Mouse (Mus musculus) megakaryocyte, embryonic 14.5 days (primary cell): ENCODE measurements around the gene Zfp457. TPM values are rescaled to one million over a fixed set of nuclear protein-coding genes. Genes with fewer than 3 reads are reported as not detected.
"Not testable (repeated sequence)": the region's sequence is repeated elsewhere in the genome, so short reads cannot be mapped to it uniquely, and the experiment has no call there.

Experiments used
- H3K27me3 ChIP-seq: replicated peaks from 2 replicates; pipeline ENCODE3; 2012; ENCODE audit warnings: inconsistent platforms
- H3K36me3 ChIP-seq: replicated peaks from 2 replicates; pipeline ENCODE3; 2012; ENCODE audit warnings: low read length, inconsistent platforms, mixed read lengths
- H3K4me1 ChIP-seq: 2 replicates; pipeline ENCODE4 v1.6.1; 2012; ENCODE audit warnings: inconsistent platforms
- H3K4me3 ChIP-seq: replicated peaks from 2 replicates; pipeline ENCODE3; 2012; ENCODE audit warnings: moderate library complexity, mild to moderate bottlenecking, inconsistent platforms
- H3K9me3 ChIP-seq: 2 replicates; pipeline ENCODE4 v1.6.1; 2012; ENCODE audit warnings: inconsistent platforms
- FLI1 ChIP-seq: IDR thresholded peaks from 2 replicates; pipeline ENCODE4 v1.6.1; 2012; ENCODE audit warnings: low read length, inconsistent platforms, mixed read lengths
- GATA1 ChIP-seq: IDR thresholded peaks from 3 replicates; pipeline ENCODE4 v1.6.1; 2012; ENCODE audit warnings: mixed read lengths, low read length, inconsistent platforms, borderline replicate concordance
- polyA plus RNA-seq: library from polyadenylated mRNA; stranded (reverse); fragments of >175 nt; gene quantifications from 2 replicates; pipeline ENCODE4 v1.2.3, GENCODE M21; 2012; ENCODE audit warnings: low replicate concordance; ENCODE audit not compliant: insufficient read depth

Gene Zfp457
- polyA plus RNA-seq, result not detected in 2 replicates

DNA sequence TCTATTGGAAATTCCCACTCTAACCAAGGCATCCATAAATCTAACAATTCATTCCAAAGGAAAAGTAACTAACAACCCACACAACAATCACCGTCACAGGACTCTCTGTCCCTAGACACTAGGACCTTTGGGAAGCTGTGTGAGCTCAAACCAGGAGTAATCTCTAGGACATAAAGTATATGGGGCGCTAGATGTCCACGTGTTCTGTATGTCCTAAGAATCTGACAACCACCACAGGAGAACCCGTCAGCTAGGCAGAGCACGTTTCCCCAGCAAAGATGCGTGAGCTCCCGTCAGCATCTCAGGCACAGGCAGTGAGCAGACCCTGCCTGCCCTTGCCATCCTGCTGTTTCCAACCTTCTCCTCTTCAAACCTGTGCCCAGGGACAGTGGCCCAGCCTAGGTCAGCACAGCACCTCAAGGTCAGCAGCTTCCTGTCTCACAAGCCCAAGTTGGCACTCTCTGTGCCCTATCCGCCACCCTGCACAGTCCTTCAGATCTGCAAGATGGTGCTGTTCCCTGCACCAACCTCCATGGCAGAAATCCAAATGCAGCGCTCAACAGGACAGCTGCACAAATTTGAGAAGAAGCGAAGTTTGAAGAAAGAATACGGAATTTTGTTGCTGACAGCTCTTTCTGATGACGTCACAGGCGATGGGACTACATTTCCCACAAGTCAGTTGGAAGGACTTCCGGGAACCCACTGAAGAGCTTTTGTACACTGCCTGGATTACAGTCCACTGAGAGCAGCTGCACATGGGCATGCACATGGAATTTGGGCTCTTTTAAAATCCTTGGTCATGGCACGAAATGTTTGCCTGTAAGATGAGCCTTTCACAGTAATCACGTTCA is at the start of gene Zfp457:
Zfp457 (minus strand) TSS at position 664 of the 851 bp plus-strand sequence.
- peak within 1 kb of the TSS; percentile 92 for H3K4me3 ChIP-seq
- H3K27me3 ChIP-seq, result no peaks in the 10 kb centered on the region
- peaks cover 15% of the 10 kb centered on the region for H3K4me1 ChIP-seq
- no peaks in the 10 kb centered on the region for H3K9me3 ChIP-seq
- TF ChIP-seq GATA1 (no peak), FLI1 (no peak)
- H3K36me3 ChIP-seq, result no peaks in the 10 kb centered on the region

GRCm38 (mm10) chr13:67351854-67352253 is 45.6 kb upstream of the Zfp457 start:
- peaks cover 6% of the 10 kb centered on the region for H3K36me3 ChIP-seq
- H3K4me3 ChIP-seq, result no peak overlapping the region
- no peaks in the 10 kb centered on the region for H3K27me3 ChIP-seq
- H3K9me3 ChIP-seq, result no peaks in the 10 kb centered on the region
- H3K4me1 ChIP-seq, result no peaks in the 10 kb centered on the region; the same call in 1 of the 2 replicates
- no peak for TF ChIP-seq FLI1
- TF ChIP-seq GATA1, result no peak

- no peak overlapping the region for H3K4me3 ChIP-seq
- no peaks in the 10 kb centered on the region for H3K9me3 ChIP-seq
- TF ChIP-seq GATA1 (no peak), FLI1 (no peak)
- H3K36me3 ChIP-seq, result peaks cover 50% of the 10 kb centered on the region
- no peaks in the 10 kb centered on the region; the same call in 1 of the 2 replicates for H3K4me1 ChIP-seq
- no peaks in the 10 kb centered on the region for H3K27me3 ChIP-seq
Observed at GRCm38 (mm10) chr13:67343422-67343821, 37.1 kb upstream of the Zfp457 start.

- Histone ChIP-seq H3K4me1 (peaks cover 13% of the 10 kb centered on the region), H3K27me3 (no peaks in the 10 kb centered on the region), H3K36me3 (peaks cover 13% of the 10 kb centered on the region), H3K9me3 (no peaks in the 10 kb centered on the region), H3K4me3 (peak overlapping the region; percentile 89)
- TF ChIP-seq FLI1 (no peak), GATA1 (no peak)
Observed at GRCm38 (mm10) chr13:67332877-67333276, 26.6 kb upstream of the Zfp457 start.

DNA sequence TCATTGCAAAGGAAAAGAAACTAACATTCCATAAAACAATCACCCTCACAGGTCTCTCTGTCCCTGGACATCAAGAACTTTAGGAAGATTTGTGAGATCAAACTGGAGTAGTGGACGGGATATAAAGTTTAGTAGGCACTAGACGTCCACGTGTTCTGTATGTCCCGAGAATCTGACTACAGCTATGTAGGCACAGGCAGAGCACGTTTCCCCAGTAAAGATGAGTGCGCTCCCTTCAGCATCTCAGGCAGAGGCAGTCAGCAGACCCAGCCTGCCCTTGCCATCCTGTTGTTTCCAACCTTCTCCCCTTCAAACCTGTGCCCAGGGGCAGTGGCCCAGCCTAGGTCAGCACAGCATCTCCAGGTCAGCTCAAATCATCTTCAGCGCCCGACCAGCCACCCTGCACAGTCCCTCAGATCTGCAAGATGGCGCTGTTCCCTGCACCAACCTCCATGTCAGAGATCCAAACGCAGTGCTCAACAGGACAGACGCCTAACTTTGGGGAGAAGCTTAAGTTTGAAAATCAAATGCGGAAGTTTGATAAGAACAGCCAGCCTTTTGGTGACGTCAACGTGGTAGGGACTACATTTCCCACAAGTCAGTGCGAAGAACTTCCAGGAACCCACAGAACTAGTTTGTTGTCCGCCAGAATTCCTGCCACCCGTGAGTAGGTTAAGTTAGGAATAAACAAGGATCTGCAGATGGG is 25.9 kb upstream of the Zfp457 start, which contains the start of gene Zfp595:
Zfp595 (minus strand) TSS at position 552 of the 706 bp plus-strand sequence.
- TF ChIP-seq GATA1, result no peak; the same call in 2 of the 3 replicates
- Histone ChIP-seq H3K9me3 (no peaks in the 10 kb centered on the region), H3K4me3 (peak within 1 kb of the TSS; percentile 89), H3K36me3 (peaks cover 13% of the 10 kb centered on the region), H3K4me1 (peaks cover 13% of the 10 kb centered on the region), H3K27me3 (no peaks in the 10 kb centered on the region)

DNA sequence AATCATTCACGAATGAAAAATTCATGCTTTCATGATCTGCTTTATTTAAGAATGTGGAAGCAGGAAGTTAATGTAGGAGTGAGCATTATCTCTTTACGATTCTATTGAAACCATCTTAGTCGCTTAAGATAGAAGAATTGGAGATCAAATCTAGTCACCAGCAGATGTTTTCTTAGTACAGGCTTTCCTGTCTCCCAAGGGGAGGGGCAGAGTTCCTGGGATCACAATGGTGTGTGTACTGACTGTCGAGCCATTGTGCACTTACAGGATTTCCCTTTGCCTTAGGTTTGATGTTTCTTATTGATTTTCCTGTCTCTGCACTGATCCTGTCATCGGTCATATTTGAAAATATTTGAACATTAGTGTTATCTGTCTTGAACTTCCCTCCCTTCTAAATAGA is 433 bp upstream of the Zfp457 start:
- TF ChIP-seq GATA1, result no peak
- no peak for TF ChIP-seq FLI1
- Histone ChIP-seq H3K4me1 (peaks cover 18% of the 10 kb centered on the region), H3K9me3 (peaks cover 3% of the 10 kb centered on the region; the same call in 1 of the 2 replicates), H3K36me3 (peaks cover 3% of the 10 kb centered on the region), H3K27me3 (no peaks in the 10 kb centered on the region), H3K4me3 (peak overlapping the region; percentile 92)

- Histone ChIP-seq H3K36me3 (no peaks in the 10 kb centered on the region), H3K4me1 (peaks cover 10% of the 10 kb centered on the region), H3K27me3 (no peaks in the 10 kb centered on the region), H3K9me3 (no peaks in the 10 kb centered on the region), H3K4me3 (peak within 1 kb of the TSS; percentile 89)
- TF ChIP-seq GATA1, result no peak
- TF ChIP-seq FLI1, result no peak
Observed at GRCm38 (mm10) chr13:67278314-67278713, 28.0 kb downstream of the Zfp457 start, which contains the start of gene Zfp458. Gene Zfp458, minus strand, starts transcription at chr13:67278466.

GRCm38 (mm10) chr13:67269383-67270065 is 36.8 kb downstream of the Zfp457 start:
- not testable (repeated sequence) for H3K9me3 ChIP-seq

DNA sequence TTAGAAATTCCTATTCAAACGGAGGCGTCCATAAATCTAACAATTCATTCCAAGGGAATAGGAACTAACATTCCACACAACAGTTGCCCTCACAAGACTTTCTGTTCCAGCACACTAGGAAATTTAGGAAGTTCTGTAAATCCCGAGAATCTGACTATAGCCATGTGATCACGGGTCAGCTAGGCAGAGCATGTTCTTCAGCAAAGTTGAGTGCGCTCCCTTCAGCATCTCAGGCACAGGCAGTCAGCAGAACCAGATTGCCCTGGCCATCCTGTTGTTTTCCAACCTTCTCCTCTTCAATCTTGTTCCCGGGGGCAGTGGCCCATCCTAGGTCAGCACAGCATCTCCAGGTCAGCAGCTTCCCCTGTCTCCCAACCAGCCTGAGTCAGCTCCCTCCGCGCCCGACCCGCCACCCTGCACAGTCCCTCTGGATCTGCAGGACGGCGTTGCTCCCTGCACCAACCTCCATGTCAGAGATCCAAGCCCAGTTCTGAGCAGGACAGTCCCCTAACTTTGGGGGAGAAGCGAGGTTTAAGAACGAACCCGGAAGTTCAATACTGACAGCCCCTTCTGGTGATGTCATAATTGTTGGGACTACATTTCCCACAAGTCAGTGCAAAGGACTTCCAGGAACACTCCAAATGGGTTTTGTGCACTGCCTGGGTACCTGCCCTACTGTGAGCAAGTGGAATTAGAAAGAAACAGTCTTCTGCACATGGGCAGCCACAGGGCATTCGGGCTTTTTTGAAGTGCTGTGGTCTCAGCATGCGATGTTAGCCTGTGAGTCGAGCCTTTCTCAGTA is 37.5 kb downstream of the Zfp457 start:
- TF ChIP-seq GATA1 (no peak), FLI1 (no peak)
- Histone ChIP-seq H3K36me3 (peaks cover 14% of the 10 kb centered on the region), H3K9me3 (peaks cover 7% of the 10 kb centered on the region), H3K27me3 (no peaks in the 10 kb centered on the region), H3K4me3 (peak overlapping the region; percentile 96), H3K4me1 (peaks cover 7% of the 10 kb centered on the region)

More at GRCm38 (mm10) chr13:67269383-67270065, 36.8 kb downstream of the Zfp457 start:
- not testable (repeated sequence) for H3K27me3 ChIP-seq, H3K4me1 ChIP-seq
- H3K36me3 ChIP-seq, result peaks cover 13% of the 10 kb centered on the region
- H3K4me3 ChIP-seq, result peak overlapping the region; percentile 96

Other genes starting within 250 kb of the Zfp457 start
- 0.11 TPM in 1 of 2 replicates, not detected in the other for gene Zfp712, start 245.3 kb downstream of the Zfp457 start, polyA plus RNA-seq
- gene Zfp708, start 208.5 kb downstream of the Zfp457 start, polyA plus RNA-seq, result not detected in 2 replicates
- not detected in 2 replicates for gene Gm28557, start 197.9 kb downstream of the Zfp457 start, polyA plus RNA-seq
- gene Rslcan18, start 190.2 kb downstream of the Zfp457 start, polyA plus RNA-seq, result not detected in 2 replicates
- 0.04 TPM in 1 of 2 replicates, not detected in the other for gene Zfp759, start 184.8 kb downstream of the Zfp457 start, polyA plus RNA-seq
- 0.13 TPM in 1 of 2 replicates, not detected in the other for gene Rsl1, start 133.3 kb downstream of the Zfp457 start, polyA plus RNA-seq
- gene Zfp455, start 112.0 kb downstream of the Zfp457 start, polyA plus RNA-seq, result 0.04 TPM in 1 of 2 replicates, not detected in the other
- gene Zfp458, start 28.0 kb downstream of the Zfp457 start, polyA plus RNA-seq, result 0.06 TPM in 1 of 2 replicates, not detected in the other
- gene Zfp595, start 26.1 kb upstream of the Zfp457 start, polyA plus RNA-seq, result 0.20 TPM in 1 of 2 replicates, not detected in the other
- not detected in 2 replicates for gene Gm28044, start 54.1 kb upstream of the Zfp457 start, polyA plus RNA-seq
- gene Zfp953, start 54.1 kb upstream of the Zfp457 start, polyA plus RNA-seq, result 0.11 TPM in 1 of 2 replicates, not detected in the other
- not detected in 2 replicates for gene Gm28041, start 69.2 kb upstream of the Zfp457 start, polyA plus RNA-seq
- not detected in 2 replicates for gene Zfp456, start 69.3 kb upstream of the Zfp457 start, polyA plus RNA-seq
- gene Zfp429, start 93.3 kb upstream of the Zfp457 start, polyA plus RNA-seq, result 0.08 TPM in 1 of 2 replicates, not detected in the other
- 0.07 TPM in 1 of 2 replicates, not detected in the other for gene Zfp459, start 114.9 kb upstream of the Zfp457 start, polyA plus RNA-seq
- 0.13 TPM in 1 of 2 replicates, not detected in the other for gene Zfp874a, start 145.1 kb upstream of the Zfp457 start, polyA plus RNA-seq
- gene Zfp874b, start 177.8 kb upstream of the Zfp457 start, polyA plus RNA-seq, result not detected in 2 replicates
- gene Zfp58, start 194.1 kb upstream of the Zfp457 start, polyA plus RNA-seq, result not detected in 2 replicates
- gene Gm26965, start 219.7 kb upstream of the Zfp457 start, polyA plus RNA-seq, result not detected in 2 replicates
- 0.17 TPM in 1 of 2 replicates, not detected in the other for gene Zfp87, start 219.7 kb upstream of the Zfp457 start, polyA plus RNA-seq
- 0.09 TPM in 1 of 2 replicates, not detected in the other for gene Zfp748, start 247.3 kb upstream of the Zfp457 start, polyA plus RNA-seq